Mouse (Mus musculus): Measurements from ENCODE around the gene Ctnnal1.
"Not testable (repeated sequence)": the region's sequence is repeated elsewhere in the genome, so short reads cannot be mapped to it uniquely, and the experiment has no call there.

Gene Ctnnal1

DNA sequence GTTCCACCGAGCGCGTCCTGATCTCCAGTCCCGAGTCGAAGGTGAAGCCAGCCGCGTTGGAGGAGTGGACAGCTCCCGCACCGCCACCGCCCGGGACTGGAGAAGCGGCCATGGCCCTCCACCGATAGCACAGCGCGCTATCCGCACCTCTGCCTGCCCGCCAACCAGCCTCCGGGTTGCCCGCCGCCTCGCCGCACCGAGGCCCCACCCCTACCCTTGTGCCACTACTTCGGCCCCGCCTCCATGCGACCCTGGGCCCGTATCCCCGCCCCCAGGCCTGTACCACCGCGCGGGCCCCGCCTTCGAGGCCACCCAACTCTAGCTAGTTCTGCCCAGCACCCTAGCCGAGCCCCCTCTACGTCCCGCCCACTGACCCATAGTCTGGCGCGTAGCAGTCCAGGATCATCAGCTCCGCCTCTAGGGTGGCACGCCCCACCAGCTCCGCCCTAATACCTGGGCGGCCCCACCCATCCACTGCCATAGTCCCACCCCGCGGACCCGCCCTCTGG is at the start of gene Ctnnal1:
Gene Ctnnal1, minus strand, starts transcription at position 186 of the 509 bp plus-strand sequence.
- peak; percentile 97 to 98 for DNase-seq

DNA sequence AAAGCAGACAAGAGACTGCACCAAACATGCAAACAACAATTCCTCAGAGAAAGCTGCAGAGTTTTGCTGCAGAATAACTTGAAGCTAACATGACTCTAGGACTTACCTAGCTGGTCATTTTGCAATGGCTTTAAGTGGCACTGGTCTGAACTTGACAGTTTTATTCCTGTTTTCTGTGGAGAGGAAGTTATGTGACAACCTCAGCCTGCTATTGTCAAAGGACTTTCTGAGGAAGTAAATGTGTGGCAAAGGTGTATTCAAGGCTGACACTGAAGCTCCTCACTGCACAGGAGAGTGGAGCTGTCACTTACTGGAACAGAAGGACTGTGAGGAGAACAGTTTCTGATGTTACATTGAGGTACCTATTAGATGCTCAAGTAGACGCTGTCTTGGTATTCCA is 49.8 kb upstream of the Ctnnal1 start:
- DNase-seq = no peak

DNA sequence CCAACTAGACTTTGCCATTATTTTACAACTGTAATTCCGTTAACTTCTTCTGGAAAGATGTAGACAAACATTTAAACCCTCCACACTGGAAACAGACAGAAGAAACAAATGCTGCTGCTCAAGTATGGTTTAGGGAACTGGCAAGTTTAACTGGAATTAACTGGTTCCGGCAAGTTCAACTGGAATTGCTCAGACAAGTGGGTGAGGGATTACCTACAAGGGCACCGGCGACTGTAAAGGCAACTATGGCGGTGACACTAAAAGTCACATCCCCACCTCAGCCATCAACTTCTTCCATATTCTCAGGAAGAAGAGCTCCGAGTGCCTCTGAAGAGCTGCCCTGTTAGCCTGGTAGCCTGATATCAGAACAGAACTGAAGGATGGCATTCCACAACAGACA is 49.4 kb upstream of the Ctnnal1 start:
- DNase-seq = no peak

DNA sequence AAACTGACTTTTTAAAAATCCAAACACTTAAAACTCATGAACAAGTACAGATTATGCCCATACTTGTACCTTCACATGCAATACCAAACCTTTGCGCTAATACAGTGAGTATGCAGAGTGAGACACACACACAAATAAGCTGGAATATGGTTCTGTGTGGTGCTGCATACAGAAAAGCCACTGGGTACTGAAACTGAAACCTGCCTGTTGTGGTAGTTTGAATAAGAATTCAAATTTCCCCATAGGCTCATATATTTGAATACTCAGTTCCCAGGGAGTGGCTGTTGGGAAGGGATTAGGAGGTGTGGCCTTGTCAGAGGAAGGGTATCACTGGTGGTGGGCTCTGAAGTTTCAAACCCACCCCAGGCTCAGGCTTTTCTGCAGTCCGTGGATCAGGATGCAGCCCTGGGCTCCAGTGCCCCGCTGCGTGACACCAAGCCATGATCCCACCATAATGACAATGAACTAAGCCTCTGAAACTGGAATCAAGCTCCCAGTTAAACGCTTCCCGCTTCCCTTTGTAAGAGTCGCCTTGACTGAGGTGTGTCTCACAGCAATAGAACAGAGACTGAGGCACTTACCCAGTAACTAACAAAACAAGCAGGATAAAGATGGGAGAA is 47.5 kb upstream of the Ctnnal1 start:
- no peak for DNase-seq

DNA sequence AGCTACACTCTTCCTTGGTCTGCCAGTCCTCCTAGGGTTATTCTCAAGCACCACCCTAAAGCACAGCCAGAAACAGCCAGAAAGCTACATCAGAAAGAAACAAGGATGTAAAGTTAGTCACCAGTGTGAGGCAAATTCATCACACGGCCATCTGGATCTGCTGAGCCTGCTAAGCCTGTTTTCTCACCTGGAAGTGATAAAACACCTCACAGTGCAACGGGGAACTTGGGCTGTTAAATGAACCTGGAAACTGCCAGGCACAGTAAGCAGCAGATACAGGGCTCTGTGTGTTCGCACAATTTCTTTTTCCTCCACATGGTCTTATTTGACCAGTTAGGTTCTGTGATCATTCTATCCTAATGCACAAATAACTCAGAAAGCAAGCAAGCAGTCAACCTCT is 44.6 kb upstream of the Ctnnal1 start:
- DNase-seq = no peak

DNA sequence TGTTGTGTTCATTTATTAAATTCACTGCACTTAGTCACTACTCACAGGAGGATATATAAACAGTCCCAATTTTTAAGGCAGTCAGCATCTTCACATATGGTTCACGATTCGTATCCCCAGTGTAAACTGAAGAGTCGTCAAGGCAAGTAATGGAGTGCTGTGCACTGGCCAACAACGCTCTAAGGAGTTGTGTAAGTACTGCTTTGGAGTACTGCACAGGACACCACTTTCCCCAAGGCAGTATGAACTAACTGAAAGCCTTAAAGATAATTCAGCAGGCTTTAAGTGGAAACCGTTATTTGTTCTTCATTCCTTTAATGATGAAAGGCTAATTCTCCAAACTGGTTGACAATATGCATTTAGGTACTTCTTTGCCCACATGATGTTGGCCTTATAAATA is 42.7 kb upstream of the Ctnnal1 start:
- DNase-seq = no peak

GRCm38 (mm10) chr4:56906926-56907325 is 41.9 kb upstream of the Ctnnal1 start:
- no peak for DNase-seq

- DNase-seq = no peak
Measured at GRCm38 (mm10) chr4:56905507-56905906, 40.5 kb upstream of the Ctnnal1 start.

DNA sequence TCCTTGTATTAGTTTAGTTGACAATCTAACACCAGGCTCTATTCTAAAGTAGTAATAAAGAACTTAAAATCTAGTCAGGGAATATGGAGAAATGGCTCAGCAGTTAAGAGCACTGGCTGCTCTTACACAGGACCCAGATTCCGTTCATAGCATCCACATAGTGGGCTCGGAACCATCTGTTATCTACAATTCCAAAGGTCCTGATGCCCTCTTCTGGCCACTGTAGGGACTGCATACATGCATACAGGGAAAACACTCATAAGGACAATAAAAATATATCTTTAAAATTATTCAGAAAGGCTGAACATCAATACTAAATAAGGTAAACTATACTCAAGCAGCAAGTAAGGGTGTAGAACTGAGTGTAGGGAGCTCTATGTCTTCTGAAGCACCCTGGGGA is 36.7 kb upstream of the Ctnnal1 start:
- DNase-seq = peak in 1 of 2 experiments; percentile 25

GRCm38 (mm10) chr4:56899216-56899615 is 34.2 kb upstream of the Ctnnal1 start:
- DNase-seq = no peak

- DNase-seq = no peak
Measured at GRCm38 (mm10) chr4:56897511-56897910, 32.5 kb upstream of the Ctnnal1 start.

GRCm38 (mm10) chr4:56894196-56894595 is 29.2 kb upstream of the Ctnnal1 start:
- no peak for DNase-seq

GRCm38 (mm10) chr4:56892501-56893115 is 27.6 kb upstream of the Ctnnal1 start:
- DNase-seq = no peak

GRCm38 (mm10) chr4:56888483-56888882 is 23.5 kb upstream of the Ctnnal1 start:
- DNase-seq = no peak

DNA sequence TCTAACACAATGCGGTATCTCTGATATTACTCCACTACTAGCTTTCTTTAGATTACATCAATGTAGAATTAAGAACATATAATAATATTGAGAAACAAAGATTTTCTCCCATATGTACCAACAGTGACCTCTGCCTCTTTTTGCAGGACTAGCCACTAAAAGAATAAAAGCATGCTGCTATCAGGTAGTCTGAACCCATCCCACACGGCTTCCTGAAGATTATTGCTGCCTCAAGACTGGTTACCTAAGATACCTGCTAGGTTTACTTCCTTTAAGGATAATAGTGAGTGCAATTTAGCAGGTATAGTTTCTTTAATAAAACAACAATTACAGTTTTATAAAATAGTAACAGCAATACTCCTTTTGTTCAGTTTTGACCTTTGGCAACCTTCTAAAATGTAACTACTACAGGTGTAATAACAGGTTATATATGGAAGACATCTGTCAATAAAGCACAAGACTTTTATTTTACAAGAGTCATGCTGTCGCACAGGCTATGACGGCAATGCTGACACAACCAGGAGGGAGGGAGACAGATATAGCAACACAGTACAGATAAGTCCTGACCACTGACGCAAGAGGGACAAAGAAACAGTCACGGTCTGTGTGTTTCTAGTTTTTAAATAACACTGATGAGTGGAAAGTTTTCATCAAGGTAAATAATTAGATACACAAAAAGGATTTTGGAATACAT is 21.4 kb upstream of the Ctnnal1 start:
- no peak for DNase-seq

- DNase-seq = no peak
Measured at GRCm38 (mm10) chr4:56880036-56880703, 15.2 kb upstream of the Ctnnal1 start.

GRCm38 (mm10) chr4:56878971-56879370 is 14.0 kb upstream of the Ctnnal1 start:
- no peak for DNase-seq

DNA sequence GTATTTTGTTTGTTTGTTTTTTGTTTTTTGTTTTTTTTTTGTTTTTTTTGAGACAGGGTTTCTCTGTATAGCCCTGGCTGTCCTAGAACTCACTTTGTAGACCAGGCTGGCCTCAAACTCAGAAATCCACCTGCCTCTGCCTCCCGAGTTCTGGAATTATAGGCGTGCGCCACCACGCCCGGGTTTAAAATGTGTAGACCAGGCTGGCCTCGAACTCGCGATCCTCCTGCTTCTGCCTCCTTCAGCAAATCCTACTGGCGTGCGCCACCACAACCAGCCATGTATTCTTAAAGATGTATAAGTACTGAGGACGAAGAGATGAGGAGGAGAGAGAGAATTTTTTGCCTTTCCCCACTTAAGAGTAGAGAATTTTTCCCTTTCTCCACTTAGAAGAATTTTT is 5.6 kb upstream of the Ctnnal1 start:
- not testable (repeated sequence) for DNase-seq

DNA sequence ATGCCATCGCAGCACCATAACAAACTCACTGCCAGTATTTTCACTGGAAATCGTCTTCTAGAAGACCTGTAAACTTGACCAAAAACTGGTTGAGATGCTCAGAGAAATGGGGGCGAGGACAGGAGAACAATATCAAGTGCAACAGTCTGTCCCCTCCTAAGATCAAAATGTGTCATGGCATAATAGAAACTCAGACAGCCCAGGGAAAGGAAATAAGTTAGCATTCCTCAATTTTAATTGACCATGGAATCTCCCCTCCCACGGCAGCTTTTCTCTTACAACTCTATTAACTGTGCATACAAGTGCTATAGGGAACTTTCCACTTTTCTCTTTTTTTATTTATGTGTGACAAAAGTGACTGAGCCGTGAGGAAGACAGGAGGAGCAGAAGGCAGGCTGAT is 2.8 kb upstream of the Ctnnal1 start:
- no peak for DNase-seq

- DNase-seq = no peak
Measured at GRCm38 (mm10) chr4:56865971-56866370, 983 bp upstream of the Ctnnal1 start.

DNA sequence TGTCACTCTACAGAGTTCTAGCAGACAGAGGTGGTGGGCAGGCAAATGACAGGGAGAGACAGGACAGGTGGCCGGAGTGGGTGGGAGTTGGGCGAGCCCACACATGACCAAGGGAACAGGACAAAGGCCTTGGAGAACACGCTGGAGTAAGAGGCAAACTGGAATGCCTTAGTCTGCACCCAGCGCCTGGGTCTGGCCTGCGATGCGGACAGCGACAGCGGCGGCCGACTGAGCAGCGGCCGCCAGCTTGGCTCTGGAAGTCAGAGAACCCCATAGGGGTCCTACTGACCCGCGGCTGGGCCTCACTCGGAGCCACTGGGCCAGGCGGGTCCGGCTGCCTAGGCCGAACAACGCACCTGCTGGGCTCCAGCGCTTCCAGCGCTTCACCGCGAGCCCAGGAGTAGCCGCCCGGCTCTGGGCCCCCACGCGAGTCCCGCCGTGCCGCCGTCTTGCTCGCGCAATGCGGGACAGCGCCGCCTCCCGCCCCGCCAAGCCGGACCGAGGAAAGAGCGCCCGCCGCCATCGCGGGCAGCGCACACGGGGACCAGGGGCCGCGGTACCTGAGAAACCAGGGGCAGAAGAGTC is 479 bp downstream of the Ctnnal1 start:
- peak; percentile 24 to 30 for DNase-seq

- DNase-seq = no peak
Measured at GRCm38 (mm10) chr4:56864016-56864415, 972 bp downstream of the Ctnnal1 start.

DNA sequence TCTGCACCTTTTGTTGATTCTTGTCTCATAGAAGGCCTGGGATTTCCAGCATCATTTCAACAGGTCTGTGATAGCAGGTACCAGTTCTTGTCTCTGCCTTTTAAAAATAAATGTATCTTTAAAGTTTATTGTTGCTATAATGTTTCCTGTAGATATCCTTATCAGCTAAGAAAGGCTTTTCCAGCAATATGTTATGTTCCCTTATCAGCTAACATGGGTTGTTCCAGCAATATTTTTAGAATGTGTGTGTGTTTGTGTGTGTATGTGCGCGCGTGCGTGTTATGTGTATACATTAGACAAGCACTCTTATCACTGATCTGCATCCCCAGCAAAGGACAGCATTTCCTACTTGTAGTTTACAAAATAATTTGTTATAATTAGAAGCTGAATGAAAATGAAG is 3.4 kb downstream of the Ctnnal1 start:
- no peak for DNase-seq

Measured in kidney, adult 8-10 months (tissue).